28 mouse cellular contexts compared by ENCODE assay signal in the genomic region with DNA sequence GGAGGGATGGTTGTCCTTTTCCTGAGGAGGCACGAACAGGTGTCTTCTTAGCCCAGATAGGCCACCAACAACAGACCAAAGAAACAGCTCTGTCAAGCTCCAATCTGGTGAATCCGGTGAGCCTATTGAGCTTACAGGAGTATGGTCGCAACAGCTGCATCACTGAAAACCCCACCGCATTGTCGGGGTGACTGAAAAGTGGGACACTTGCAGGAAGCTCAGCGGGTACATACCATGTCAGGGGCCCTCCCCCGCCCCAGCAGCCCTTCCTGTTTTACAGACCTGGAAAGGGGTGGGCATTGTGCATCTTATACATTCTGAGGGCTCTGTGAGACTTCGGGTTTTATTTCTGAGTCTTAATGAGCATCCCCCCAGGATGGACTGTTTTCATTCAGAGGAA. TPM values are rescaled to one million over a fixed set of nuclear protein-coding genes. Genes with fewer than 3 reads are reported as not detected.
"Had no signal": no experiment of that assay in that cellular context is flagged by ENCODE, and none has a peak within 500 bp of the region (broad histone marks: within the 10 kb centered on the region; RNA-seq: fewer than 3 reads in every experiment).

No protein-coding gene starts in this region.

- DNase-seq: kidney, adult 2 months; kidney, postnatal 25 days; layer of hippocampus, adult 9-11 months; lung, adult 18-20 months; lung, postnatal 10 days; lung, postnatal 36 days; midbrain, embryonic 14.5 days; right cerebral cortex, postnatal 14 days; right cerebral cortex, postnatal 4 days had no signal

RNA-seq across cellular contexts. Expression of gene Btnl10, which starts 34.0 kb away (rescaled TPM):
- total RNA-seq: layer of hippocampus, adult 2 months; layer of hippocampus, postnatal 25 days; left cerebral cortex, adult 18-20 months; left cerebral cortex, postnatal 25 days had no signal
- polyA plus RNA-seq: kidney, embryonic 14.5 days; large intestine, adult 2 months; limb, embryonic 11.5 days; lung, embryonic 15.5 days; midbrain, embryonic 11.5 days; midbrain, postnatal 0 days; neural tube, embryonic 11.5 days; neural tube, embryonic 14.5 days had no signal

RNA-seq across cellular contexts. Expression of gene Olfr311, which starts 44.7 kb away (rescaled TPM):
- total RNA-seq: layer of hippocampus, adult 2 months; layer of hippocampus, postnatal 25 days; megakaryocyte-erythroid progenitor cell, adult 5-6 weeks; midbrain, postnatal 0 days had no signal
- polyA plus RNA-seq: intestine, embryonic 16.5 days; kidney, adult 2 months; kidney, embryonic 14.5 days; kidney, postnatal 0 days; large intestine, adult 2 months; limb, embryonic 11.5 days; limb, embryonic 14.5 days; liver, embryonic 12.5 days; liver, embryonic 15.5 days; lung, embryonic 15.5 days; midbrain, embryonic 11.5 days; midbrain, embryonic 14.5 days; midbrain, postnatal 0 days; neural tube, embryonic 11.5 days; neural tube, embryonic 14.5 days; stomach, embryonic 15.5 days had no signal
